Mouse (Mus musculus) embryonic facial prominence, embryonic 13.5 days (tissue): Measurements from ENCODE around the gene Atp4b. TPM values are rescaled to one million over a fixed set of nuclear protein-coding genes. Genes with fewer than 3 reads are reported as not detected.

ENCODE experiments used
- ATAC-seq: fragments of 200-750 bp; cut with Nextera tagmentation; 2 replicates; pipeline ENCODE4 v1.8.0; 2017; ENCODE audit warnings: low read depth; ENCODE audit not compliant: insufficient number of reproducible peaks, insufficient read depth, low FRiP score, low TSS enrichment
- H3K27ac ChIP-seq: fragments of 300-500 bp; sonication (generic); 2 replicates; pipeline ENCODE4 v1.5.1; 2015; ENCODE audit warnings: moderate library complexity, mild to moderate bottlenecking, inconsistent platforms
- H3K27me3 ChIP-seq: fragments of 300-500 bp; sonication (generic); 2 replicates; pipeline ENCODE4 v1.6.1; 2015; ENCODE audit warnings: mild to moderate bottlenecking, inconsistent platforms
- H3K36me3 ChIP-seq: fragments of 300-500 bp; sonication (generic); 2 replicates; pipeline ENCODE4 v1.6.1; 2015; ENCODE audit warnings: mild to moderate bottlenecking, inconsistent platforms
- H3K4me1 ChIP-seq: fragments of 300-500 bp; sonication (generic); 2 replicates; pipeline ENCODE4 v1.6.1; 2015; ENCODE audit warnings: inconsistent platforms
- H3K4me2 ChIP-seq: fragments of 300-500 bp; sonication (generic); 2 replicates; pipeline ENCODE4 v1.6.1; 2015; ENCODE audit warnings: moderate library complexity, mild to moderate bottlenecking, inconsistent platforms
- H3K4me3 ChIP-seq: fragments of 300-500 bp; sonication (generic); 2 replicates; pipeline ENCODE4 v1.5.1; 2015; ENCODE audit warnings: mild to moderate bottlenecking, inconsistent platforms
- H3K9ac ChIP-seq: fragments of 300-500 bp; sonication (generic); 2 replicates; pipeline ENCODE4 v1.6.1; 2015; ENCODE audit warnings: mild to moderate bottlenecking, inconsistent platforms
- H3K9me3 ChIP-seq: fragments of 300-500 bp; sonication (generic); 2 replicates; pipeline ENCODE4 v1.6.1; 2016; ENCODE audit warnings: inconsistent platforms
- WGBS: fragments of 180-500 bp; shearing (Covaris S2); methylation state at CpG from one replicate; pipeline ENCODE4 v1.1.7; 2015; ENCODE audit warnings: mixed read lengths; 5-methylcytosine and 5-hydroxymethylcytosine counted together
- polyA plus RNA-seq: library from polyadenylated mRNA; unstranded; fragments of >200 nt; fragmentation: Nextera tagmentation; extraction: Ambion mirVana; gene quantifications from 2 replicates; pipeline ENCODE4 v1.2.1, GENCODE M21; 2015

The Atp4b gene
- polyA plus RNA-seq, 1 experiment from 2014 or later, result not detected

DNA sequence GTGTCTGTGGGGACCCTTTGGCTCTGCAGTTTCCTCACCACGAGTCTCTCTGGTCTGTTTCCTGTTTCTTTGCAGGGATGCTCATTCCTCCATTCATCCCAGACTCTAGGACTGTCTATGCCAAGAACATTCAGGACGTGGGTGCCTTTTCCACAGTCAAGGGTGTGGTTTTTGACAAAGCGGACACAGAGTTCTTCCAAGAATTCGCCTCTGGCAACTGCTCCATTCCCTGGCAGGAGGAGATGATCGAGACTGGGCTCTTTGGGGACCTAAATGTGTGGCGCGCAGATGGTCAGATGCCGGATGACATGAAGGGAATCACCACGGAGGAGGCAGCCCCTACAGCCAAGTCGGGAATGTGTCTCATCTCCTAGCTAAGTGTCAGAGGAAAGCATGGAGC, 19.3 kb upstream of the Atp4b start:
- Histone ChIP-seq H3K9ac (no peak overlapping the region), H3K36me3 (no peaks in the 10 kb centered on the region), H3K4me1 (no peaks in the 10 kb centered on the region), H3K27me3 (no peaks in the 10 kb centered on the region), H3K9me3 (no peaks in the 10 kb centered on the region), H3K4me3 (no peak overlapping the region), H3K27ac (no peak overlapping the region), H3K4me2 (no peak overlapping the region)
- 69% methylated on average over 10 of the region's 10 CpGs for WGBS
- no peak for ATAC-seq

DNA sequence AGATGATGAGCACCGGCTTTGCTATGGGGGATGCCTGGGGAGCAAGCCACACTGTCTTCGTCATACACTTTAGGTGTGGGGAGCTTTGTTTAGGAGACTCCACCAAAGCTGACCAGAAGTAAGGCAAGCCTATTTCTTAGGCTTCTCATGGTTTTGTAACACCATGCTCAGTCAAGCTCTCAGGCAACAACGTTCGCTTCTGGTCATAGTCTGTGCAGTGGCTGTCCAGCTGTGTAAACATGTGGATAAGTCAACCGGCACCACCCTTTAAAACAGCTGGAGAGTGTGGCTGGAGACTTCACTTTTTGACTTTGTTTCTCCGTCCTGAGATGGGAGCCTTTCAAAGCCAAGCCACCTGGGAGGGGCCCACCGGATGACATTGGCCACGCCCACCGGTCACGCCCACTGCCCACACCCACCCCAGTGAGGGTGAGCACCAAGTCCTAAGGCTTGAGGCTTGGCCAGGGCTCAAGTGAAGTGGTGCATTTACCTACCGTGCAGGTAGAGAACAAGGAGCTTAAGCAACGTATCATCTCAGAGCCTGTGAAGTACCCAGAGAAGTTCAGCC, 17.3 kb upstream of the Atp4b start:
- no peaks in the 10 kb centered on the region for H3K4me1 ChIP-seq
- H3K4me3 ChIP-seq, result no peak overlapping the region
- H3K9me3 ChIP-seq, result no peaks in the 10 kb centered on the region
- no peaks in the 10 kb centered on the region for H3K36me3 ChIP-seq
- no peak for ATAC-seq
- H3K9ac ChIP-seq, result no peak overlapping the region
- H3K27me3 ChIP-seq, result no peaks in the 10 kb centered on the region
- H3K4me2 ChIP-seq, result no peak overlapping the region
- WGBS, result 49% methylated on average over 12 of the region's 12 CpGs
- H3K27ac ChIP-seq, result no peak overlapping the region

DNA sequence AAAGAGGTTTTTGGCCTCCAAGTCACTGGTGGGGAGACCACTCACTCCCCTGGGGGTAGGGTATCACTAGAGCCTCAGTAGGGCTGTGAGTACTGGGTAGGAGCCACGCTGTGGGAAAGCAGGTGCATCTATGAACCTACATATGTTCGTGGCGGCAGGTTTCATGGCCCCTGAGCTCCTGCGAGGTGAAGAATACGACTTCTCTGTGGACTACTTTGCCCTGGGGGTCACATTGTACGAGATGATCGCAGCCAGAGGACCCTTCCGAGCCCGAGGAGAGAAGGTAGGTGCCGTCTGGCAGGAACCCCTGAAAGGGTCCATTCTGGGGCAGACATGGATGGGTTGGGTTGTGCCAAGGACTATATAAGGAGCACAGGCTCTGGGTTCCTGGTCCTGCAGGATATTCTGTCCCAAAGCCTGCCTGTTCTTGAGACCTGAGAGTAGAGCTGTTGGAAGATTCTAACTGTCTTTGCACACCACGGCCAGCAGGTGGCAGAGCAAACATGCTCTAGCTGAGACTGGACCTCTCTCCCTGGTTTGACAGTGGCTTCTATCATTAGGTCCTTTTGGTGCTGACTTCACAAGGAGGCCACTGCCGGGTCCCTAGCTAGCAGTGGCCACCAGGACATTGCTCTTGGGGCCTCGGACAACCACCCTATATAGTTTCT, 16.4 kb upstream of the Atp4b start:
- no peak overlapping the region for H3K4me2 ChIP-seq
- no peak overlapping the region for H3K4me3 ChIP-seq
- no peaks in the 10 kb centered on the region for H3K9me3 ChIP-seq
- no peaks in the 10 kb centered on the region for H3K27me3 ChIP-seq
- 58% methylated on average over 13 of the region's 13 CpGs for WGBS
- H3K9ac ChIP-seq, result no peak overlapping the region
- no peaks in the 10 kb centered on the region for H3K4me1 ChIP-seq
- ATAC-seq, result no peak
- H3K27ac ChIP-seq, result no peak overlapping the region
- H3K36me3 ChIP-seq, result no peaks in the 10 kb centered on the region

DNA sequence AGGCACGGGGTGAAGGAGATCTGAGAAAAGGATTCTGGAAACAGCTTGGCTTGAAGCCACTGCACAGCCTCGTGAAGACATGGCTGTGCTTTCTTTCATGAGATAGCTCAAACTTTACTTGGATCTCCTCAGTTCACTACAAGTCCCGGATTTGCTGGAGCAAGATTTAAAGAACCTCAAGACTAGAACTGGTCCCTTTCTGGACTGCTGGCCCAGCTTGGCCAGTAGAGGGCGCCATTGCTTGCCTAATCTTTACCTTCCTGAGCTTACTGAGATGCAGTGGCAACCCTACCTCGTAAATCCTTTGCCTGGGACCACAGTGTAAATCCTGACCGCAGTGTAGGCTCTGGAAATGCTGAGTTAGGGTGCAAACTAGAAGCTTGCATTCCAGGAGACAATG, 15.0 kb upstream of the Atp4b start:
- no peak overlapping the region for H3K4me2 ChIP-seq
- no peaks in the 10 kb centered on the region for H3K27me3 ChIP-seq
- H3K27ac ChIP-seq, result no peak overlapping the region
- no peak overlapping the region for H3K4me3 ChIP-seq
- no peak overlapping the region for H3K9ac ChIP-seq
- no peaks in the 10 kb centered on the region for H3K4me1 ChIP-seq
- no peak for ATAC-seq
- no peaks in the 10 kb centered on the region for H3K36me3 ChIP-seq
- no peaks in the 10 kb centered on the region for H3K9me3 ChIP-seq
- 29% methylated on average over 6 of the region's 6 CpGs for WGBS

DNA sequence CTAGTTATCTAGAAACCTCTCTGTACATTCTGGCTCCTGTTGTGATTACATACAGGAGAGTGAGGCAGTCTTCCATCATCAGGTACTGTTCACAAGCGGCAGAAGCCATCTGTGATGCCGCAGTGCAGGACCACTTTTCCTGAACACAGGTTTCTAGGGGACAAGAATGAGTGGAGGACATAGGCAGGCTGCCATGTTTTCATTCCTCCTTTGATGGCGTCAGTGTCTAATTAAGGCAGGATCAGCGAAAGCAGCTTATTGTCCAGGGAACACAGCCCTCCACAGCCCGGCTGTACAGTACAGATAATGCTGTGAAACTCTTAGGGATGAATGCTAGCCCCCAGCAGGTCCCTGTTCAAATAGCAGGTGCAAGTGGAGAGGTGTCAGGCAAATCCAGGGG, 9.4 kb upstream of the Atp4b start:
- H3K4me3 ChIP-seq, result no peak overlapping the region
- H3K9ac ChIP-seq, result no peak overlapping the region
- no peak for ATAC-seq
- no peaks in the 10 kb centered on the region for H3K9me3 ChIP-seq
- H3K4me1 ChIP-seq, result no peaks in the 10 kb centered on the region
- H3K27ac ChIP-seq, result no peak overlapping the region
- no peak overlapping the region for H3K4me2 ChIP-seq
- no peaks in the 10 kb centered on the region for H3K27me3 ChIP-seq
- H3K36me3 ChIP-seq, result no peaks in the 10 kb centered on the region
- WGBS, result 75% methylated on average over 5 of the region's 5 CpGs

DNA sequence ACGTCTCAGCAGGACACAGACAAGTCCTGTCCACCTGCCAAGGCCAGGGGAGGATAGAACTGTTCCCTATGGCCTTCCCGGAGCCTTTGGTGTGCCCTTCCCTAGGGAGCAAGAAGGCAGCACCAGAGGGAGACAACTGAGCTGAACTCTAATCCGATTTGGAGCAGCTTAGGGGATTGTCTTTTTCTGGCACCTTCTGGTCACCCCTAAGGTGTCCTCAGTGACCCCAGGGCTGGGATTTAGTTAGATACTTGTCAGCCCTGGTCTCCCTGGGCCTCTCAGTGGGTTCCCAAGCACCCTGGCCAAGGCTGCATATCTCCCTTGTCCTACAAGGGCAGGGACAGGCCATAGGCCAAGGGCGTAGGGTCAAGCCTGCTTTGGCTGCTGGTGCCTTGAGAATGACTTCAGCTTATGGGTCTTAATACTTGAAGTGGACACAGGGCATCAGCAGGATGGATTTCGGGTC, 8.1 kb upstream of the Atp4b start, which contains the start of gene Grk1:
Grk1 (plus strand) TSS at position 416 of the 466 bp plus-strand sequence.
- Histone ChIP-seq H3K4me3 (no peak within 1 kb of the TSS), H3K27me3 (no peaks in the 10 kb centered on the region), H3K27ac (no peak within 1 kb of the TSS), H3K9me3 (no peaks in the 10 kb centered on the region), H3K4me2 (no peak within 1 kb of the TSS), H3K4me1 (no peaks in the 10 kb centered on the region), H3K36me3 (no peaks in the 10 kb centered on the region), H3K9ac (no peak within 1 kb of the TSS)
- ATAC-seq, result no peak
- 79% methylated on average over 5 of the region's 5 CpGs for WGBS

DNA sequence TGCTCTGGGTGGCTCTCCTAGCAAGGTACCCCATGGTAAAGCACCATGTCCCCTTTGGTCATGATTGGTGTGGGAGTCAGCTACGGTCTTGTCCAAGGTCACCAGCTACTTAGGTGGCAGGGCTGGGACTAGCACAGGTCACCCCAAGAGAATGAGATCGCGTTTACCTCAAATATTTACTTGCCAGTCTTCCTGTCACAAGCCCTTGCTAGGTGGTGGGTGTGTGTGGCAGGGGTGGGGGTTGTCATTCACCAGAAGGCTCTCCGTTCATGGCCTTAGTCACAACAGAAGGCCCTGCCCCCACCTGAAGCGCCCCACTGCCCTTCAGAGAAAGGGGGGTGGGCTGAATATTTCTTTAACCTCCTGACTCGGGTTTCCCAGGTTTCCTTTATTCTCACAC, 6.9 kb upstream of the Atp4b start:
- Histone ChIP-seq H3K4me3 (no peak overlapping the region), H3K27ac (no peak overlapping the region), H3K9me3 (no peaks in the 10 kb centered on the region), H3K4me2 (no peak overlapping the region), H3K36me3 (no peaks in the 10 kb centered on the region), H3K9ac (no peak overlapping the region), H3K4me1 (no peaks in the 10 kb centered on the region), H3K27me3 (no peaks in the 10 kb centered on the region)
- WGBS, result 67% methylated on average over 6 of the region's 6 CpGs
- no peak for ATAC-seq

DNA sequence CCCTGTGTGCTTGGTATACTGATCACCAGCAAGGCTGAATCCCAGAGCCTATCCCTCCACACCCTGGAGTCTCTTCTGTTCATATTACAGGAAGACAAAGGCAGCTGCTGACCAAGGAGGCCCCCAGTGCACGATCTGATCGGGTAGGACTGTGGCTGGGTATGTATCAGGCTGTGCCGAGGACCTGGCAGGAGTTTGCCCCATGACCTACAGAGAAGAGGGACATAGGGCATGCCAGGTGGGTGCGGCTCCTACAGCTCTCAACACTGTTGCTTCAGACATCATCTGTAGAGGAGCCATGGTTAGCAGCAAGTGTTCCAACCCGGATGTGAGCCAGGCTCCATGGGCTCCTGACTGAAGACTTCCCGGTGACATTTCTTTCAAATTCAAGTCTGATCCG, 2.8 kb downstream of the Atp4b start:
- WGBS, result 87% methylated on average over 7 of the region's 7 CpGs

DNA sequence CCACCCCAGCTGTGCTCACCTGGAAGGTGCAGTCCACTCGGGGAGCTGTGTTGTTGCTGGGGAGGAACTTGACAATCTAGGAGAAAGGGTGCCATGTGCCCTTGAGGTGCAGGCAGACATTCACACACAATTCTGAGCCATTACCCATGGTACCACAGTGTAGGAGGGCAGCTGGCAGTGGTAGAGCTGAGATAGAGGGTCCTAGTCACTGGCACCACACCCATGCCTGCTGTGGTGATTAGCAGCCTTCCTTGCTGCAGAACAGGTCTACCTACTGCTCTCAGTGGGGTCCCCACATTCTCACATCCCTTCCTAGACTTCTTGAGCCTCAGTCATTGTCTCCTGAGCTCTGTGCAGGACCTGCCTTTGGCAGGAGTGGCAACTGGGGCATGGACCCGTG, 7.9 kb downstream of the Atp4b start:
- no peak overlapping the region for H3K4me3 ChIP-seq
- no peaks in the 10 kb centered on the region for H3K4me1 ChIP-seq
- WGBS, result 81% methylated on average over 2 of the region's 2 CpGs
- no peaks in the 10 kb centered on the region for H3K36me3 ChIP-seq
- no peak overlapping the region for H3K9ac ChIP-seq
- H3K4me2 ChIP-seq, result no peak overlapping the region
- no peaks in the 10 kb centered on the region for H3K9me3 ChIP-seq
- H3K27me3 ChIP-seq, result no peaks in the 10 kb centered on the region
- no peak overlapping the region for H3K27ac ChIP-seq
- no peak for ATAC-seq

More for the DNA sequence above, 2.8 kb downstream of the Atp4b start:
- no peak overlapping the region for H3K9ac ChIP-seq
- H3K27me3 ChIP-seq, result no peaks in the 10 kb centered on the region
- H3K27ac ChIP-seq, result no peak overlapping the region
- no peak overlapping the region for H3K4me3 ChIP-seq
- no peak overlapping the region for H3K4me2 ChIP-seq
- H3K36me3 ChIP-seq, result no peaks in the 10 kb centered on the region
- H3K4me1 ChIP-seq, result no peaks in the 10 kb centered on the region
- no peaks in the 10 kb centered on the region for H3K9me3 ChIP-seq
- no peak for ATAC-seq

DNA sequence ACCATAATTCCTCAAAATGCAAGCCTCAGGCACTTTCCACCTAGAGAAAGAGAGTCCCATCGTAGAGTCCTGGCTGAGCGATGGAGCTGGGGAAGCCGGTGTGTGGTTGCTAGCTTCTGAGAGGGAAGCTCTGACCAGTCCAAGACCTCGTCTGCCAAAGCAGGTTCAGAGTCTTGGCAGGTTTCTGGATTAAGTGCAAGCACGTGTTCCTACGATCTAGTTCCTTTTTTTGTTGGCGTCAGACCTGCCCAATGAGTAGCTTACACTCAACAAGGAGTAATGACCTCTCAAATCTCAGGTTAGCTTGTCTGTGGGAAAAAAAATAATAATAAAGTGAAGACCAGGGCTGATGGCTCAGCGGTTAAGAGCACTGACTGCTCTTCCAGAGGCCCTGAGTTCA, 8.9 kb downstream of the Atp4b start:
- H3K27ac ChIP-seq, result no peak overlapping the region
- H3K9ac ChIP-seq, result no peak overlapping the region
- H3K4me2 ChIP-seq, result no peak overlapping the region
- H3K4me3 ChIP-seq, result no peak overlapping the region
- no peaks in the 10 kb centered on the region for H3K27me3 ChIP-seq
- 80% methylated on average over 8 of the region's 8 CpGs for WGBS
- no peaks in the 10 kb centered on the region for H3K9me3 ChIP-seq
- H3K36me3 ChIP-seq, result no peaks in the 10 kb centered on the region
- H3K4me1 ChIP-seq, result no peaks in the 10 kb centered on the region
- ATAC-seq, result no peak

DNA sequence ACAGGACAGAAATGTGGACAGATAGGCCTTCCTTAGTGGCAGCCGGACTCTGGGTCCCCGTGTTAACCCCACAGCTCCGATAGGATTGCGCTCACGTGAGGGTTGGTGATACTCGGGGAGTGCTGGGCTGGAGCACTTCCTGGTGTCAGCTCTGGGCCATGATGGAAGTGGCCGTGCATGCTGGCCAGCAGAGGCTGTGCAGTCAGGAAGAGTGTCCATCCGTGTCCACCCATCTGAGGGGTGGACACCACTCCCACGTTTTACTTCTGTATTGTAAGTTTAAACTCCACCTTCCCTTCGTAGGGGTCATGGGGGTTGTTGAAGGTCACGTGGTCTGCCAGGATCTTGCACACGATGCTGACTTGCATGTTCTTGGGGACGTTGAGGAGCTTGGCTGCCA, 10.3 kb downstream of the Atp4b start:
- H3K27me3 ChIP-seq, result no peaks in the 10 kb centered on the region
- no peak overlapping the region for H3K4me2 ChIP-seq
- no peaks in the 10 kb centered on the region for H3K9me3 ChIP-seq
- peaks cover 3% of the 10 kb centered on the region; the same call in 1 of the 2 replicates for H3K36me3 ChIP-seq
- H3K4me1 ChIP-seq, result no peaks in the 10 kb centered on the region
- no peak overlapping the region for H3K9ac ChIP-seq
- no peak overlapping the region for H3K4me3 ChIP-seq
- H3K27ac ChIP-seq, result no peak overlapping the region
- WGBS, result 72% methylated on average over 13 of the region's 13 CpGs
- no peak for ATAC-seq

DNA sequence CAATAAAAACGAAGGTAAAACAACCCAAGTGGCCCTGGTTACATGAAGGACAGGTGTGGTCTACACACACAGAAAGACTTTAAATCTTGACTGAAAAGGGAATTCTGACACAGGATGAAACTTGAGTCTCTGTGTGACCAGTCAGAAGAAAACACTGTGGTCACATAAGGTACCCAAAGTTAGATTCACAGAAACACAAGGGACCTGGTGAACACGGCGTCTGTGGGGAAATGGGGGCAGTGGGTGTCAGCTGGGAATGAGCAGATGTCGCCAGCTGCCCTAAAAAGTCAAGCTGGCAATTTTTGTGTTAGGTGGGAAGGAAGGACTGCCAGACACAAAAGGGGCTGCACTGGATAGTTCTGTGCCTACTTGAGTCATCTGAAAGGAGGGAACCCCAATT, 13.6 kb downstream of the Atp4b start:
- Histone ChIP-seq H3K27ac (no peak overlapping the region), H3K9ac (no peak overlapping the region), H3K27me3 (no peaks in the 10 kb centered on the region), H3K4me2 (no peak overlapping the region), H3K4me1 (no peaks in the 10 kb centered on the region), H3K9me3 (0 out of 2 replicates have a peak, but pooled peaks cover 3% of the 10 kb centered on the region), H3K36me3 (peaks cover 31% of the 10 kb centered on the region), H3K4me3 (no peak overlapping the region)
- 94% methylated on average over 4 of the region's 4 CpGs for WGBS
- ATAC-seq, result no peak
